Mouse (Mus musculus) stomach, postnatal 0 days (tissue): Measurements from ENCODE around the gene 6030408B16Rik.

Source experiments
- CTCF ChIP-seq: IDR thresholded peaks from 2 replicates; pipeline ENCODE4 v1.5.1; 2016; ENCODE audit warnings: antibody characterized with exemption, low read depth, mild to moderate bottlenecking, moderate library complexity
- EP300 ChIP-seq: optimal IDR thresholded peaks from 2 replicates; pipeline ENCODE3; 2016; ENCODE audit warnings: antibody characterized with exemption

GRCm38 (mm10) chr15:101251930-101252329 lies 41.1 kb upstream of the 6030408B16Rik start:
- no peak for TF ChIP-seq CTCF
- no peak for TF ChIP-seq EP300
